Mouse (Mus musculus) lung, embryonic 15.5 days (tissue): ENCODE results near the gene G430095P16Rik. TPM values are rescaled to one million over a fixed set of nuclear protein-coding genes. Genes with fewer than 3 reads are reported as not detected.

Experiments
- ATAC-seq: fragments of 200-750 bp; cut with Nextera tagmentation; 2 replicates; pipeline ENCODE4 v1.8.0; 2017; ENCODE audit warnings: moderate number of reproducible peaks, borderline replicate concordance; ENCODE audit not compliant: low FRiP score, low TSS enrichment; ENCODE audit errors: extremely low read depth
- H3K27ac ChIP-seq: fragments of 300-500 bp; sonication (generic); 2 replicates; pipeline ENCODE4 v1.5.1; 2015; ENCODE audit warnings: moderate library complexity, mild to moderate bottlenecking, inconsistent platforms
- H3K27me3 ChIP-seq: fragments of 300-500 bp; sonication (generic); 2 replicates; pipeline ENCODE4 v1.6.1; 2015; ENCODE audit warnings: inconsistent platforms
- H3K36me3 ChIP-seq: fragments of 300-500 bp; sonication (generic); 2 replicates; pipeline ENCODE4 v1.6.1; 2015; ENCODE audit warnings: inconsistent platforms
- H3K4me1 ChIP-seq: fragments of 300-500 bp; sonication (generic); 2 replicates; pipeline ENCODE4 v1.6.1; 2015; ENCODE audit warnings: inconsistent platforms
- H3K4me2 ChIP-seq: fragments of 300-500 bp; sonication (generic); 2 replicates; pipeline ENCODE4 v1.6.1; 2015; ENCODE audit warnings: inconsistent platforms, mild to moderate bottlenecking, moderate library complexity
- H3K4me3 ChIP-seq: fragments of 300-500 bp; sonication (generic); 2 replicates; pipeline ENCODE4 v1.5.1; 2015; ENCODE audit warnings: mild to moderate bottlenecking, inconsistent platforms
- H3K9ac ChIP-seq: fragments of 300-500 bp; sonication (generic); 2 replicates; pipeline ENCODE4 v1.6.1; 2015; ENCODE audit warnings: inconsistent platforms
- H3K9me3 ChIP-seq: fragments of 300-500 bp; sonication (generic); 2 replicates; pipeline ENCODE4 v1.6.1; 2016; ENCODE audit warnings: inconsistent platforms
- WGBS: fragments of 180-500 bp; shearing (Covaris S2); methylation state at CpG from one replicate; pipeline ENCODE4 v1.1.7; 2015; 5-methylcytosine and 5-hydroxymethylcytosine counted together
- polyA plus RNA-seq: library from polyadenylated mRNA; unstranded; fragments of >200 nt; fragmentation: Nextera tagmentation; extraction: Ambion mirVana; gene quantifications from 2 replicates; pipeline ENCODE4 v1.2.1, GENCODE M21; 2015

G430095P16Rik gene
- polyA plus RNA-seq, 1 experiment from 2014 or later = 3.4 TPM

- Histone ChIP-seq H3K36me3 (peaks cover 34% of the 10 kb centered on the region), H3K9ac (no peak overlapping the region), H3K9me3 (no peaks in the 10 kb centered on the region), H3K4me2 (no peak overlapping the region), H3K27ac (no peak overlapping the region), H3K4me3 (no peak overlapping the region), H3K27me3 (no peaks in the 10 kb centered on the region), H3K4me1 (peaks cover 79% of the 10 kb centered on the region)
- no peak for ATAC-seq
- 90% methylated on average over 14 of the region's 14 CpGs for WGBS
Measured at GRCm38 (mm10) chr8:84768343-84769095, 45.7 kb downstream of the G430095P16Rik start.

- Histone ChIP-seq H3K4me1 (peaks cover 76% of the 10 kb centered on the region), H3K9ac (no peak overlapping the region), H3K36me3 (peaks cover 26% of the 10 kb centered on the region), H3K27me3 (no peaks in the 10 kb centered on the region), H3K4me3 (no peak overlapping the region), H3K4me2 (no peak overlapping the region), H3K9me3 (no peaks in the 10 kb centered on the region), H3K27ac (no peak overlapping the region)
- 90% methylated on average over 8 of the region's 8 CpGs for WGBS
- no peak for ATAC-seq
Measured at GRCm38 (mm10) chr8:84769324-84769723, 46.5 kb downstream of the G430095P16Rik start.

- H3K4me1 ChIP-seq = peaks cover 77% of the 10 kb centered on the region
- H3K27me3 ChIP-seq = no peaks in the 10 kb centered on the region
- peaks cover 25% of the 10 kb centered on the region for H3K36me3 ChIP-seq
- no peak overlapping the region for H3K9ac ChIP-seq
- H3K4me3 ChIP-seq = peak overlapping the region; percentile 6; the same call in 1 of the 2 replicates
- ATAC-seq = no peak
- no peaks in the 10 kb centered on the region for H3K9me3 ChIP-seq
- WGBS = 33% methylated on average over 12 of the region's 12 CpGs
- peak overlapping the region; percentile 89 for H3K27ac ChIP-seq
- H3K4me2 ChIP-seq = peak overlapping the region; percentile 56
Measured at GRCm38 (mm10) chr8:84770100-84770953, 47.5 kb downstream of the G430095P16Rik start.

DNA sequence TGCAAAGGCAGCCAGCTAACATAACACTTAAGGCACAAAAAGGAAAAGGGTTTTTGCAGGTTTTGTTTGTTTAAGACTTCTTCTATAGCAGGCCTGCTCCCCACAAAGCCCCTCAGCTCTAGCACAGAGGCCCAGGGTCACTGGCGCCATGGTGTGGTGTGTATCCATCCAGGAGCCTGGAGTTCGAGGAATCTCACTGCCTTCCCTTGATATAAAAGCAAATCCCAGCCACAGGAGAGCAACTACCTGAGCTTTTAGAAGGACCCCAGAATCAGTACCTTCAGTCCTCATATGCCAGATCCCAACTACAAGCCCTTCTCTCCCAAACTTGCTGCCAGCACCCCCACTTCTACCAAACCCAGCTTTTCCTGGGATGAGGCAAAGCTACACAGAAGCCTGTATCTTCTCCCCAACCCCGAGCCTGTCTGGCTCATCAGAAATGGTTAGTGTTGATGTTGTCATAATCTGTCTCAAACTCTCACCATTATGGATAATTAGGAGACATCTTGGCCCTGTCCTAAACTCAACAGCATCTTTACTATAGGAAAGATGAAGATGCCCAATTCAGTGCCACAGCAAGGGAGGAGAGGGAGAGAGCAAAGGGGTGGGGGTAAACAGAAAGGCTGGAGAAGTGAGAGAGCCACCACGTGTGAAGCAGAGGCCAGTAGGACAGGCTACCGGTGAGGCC lies 48.3 kb downstream of the G430095P16Rik start:
- ATAC-seq = no peak
- peak overlapping the region; percentile 56 for H3K4me2 ChIP-seq
- H3K4me3 ChIP-seq = peak overlapping the region; percentile 12
- no peaks in the 10 kb centered on the region for H3K9me3 ChIP-seq
- 46% methylated on average over 5 of the region's 5 CpGs for WGBS
- peak overlapping the region; percentile 10; the same call in 1 of the 2 replicates for H3K9ac ChIP-seq
- peak overlapping the region; percentile 89 for H3K27ac ChIP-seq
- peaks cover 8% of the 10 kb centered on the region for H3K27me3 ChIP-seq
- H3K36me3 ChIP-seq = peaks cover 25% of the 10 kb centered on the region
- H3K4me1 ChIP-seq = peaks cover 77% of the 10 kb centered on the region

- ATAC-seq = no peak
- H3K27me3 ChIP-seq = peaks cover 13% of the 10 kb centered on the region
- H3K4me3 ChIP-seq = peak overlapping the region; percentile 12
- H3K9me3 ChIP-seq = no peaks in the 10 kb centered on the region
- H3K27ac ChIP-seq = peak overlapping the region; percentile 89
- peaks cover 22% of the 10 kb centered on the region for H3K36me3 ChIP-seq
- WGBS = 13% methylated on average over 32 of the region's 34 CpGs
- H3K4me2 ChIP-seq = peak overlapping the region; percentile 56
- H3K9ac ChIP-seq = peak overlapping the region; percentile 29; the same call in 1 of the 2 replicates
- H3K4me1 ChIP-seq = peaks cover 76% of the 10 kb centered on the region
Measured at GRCm38 (mm10) chr8:84771941-84772378, 49.2 kb downstream of the G430095P16Rik start.

- no peak overlapping the region for H3K27ac ChIP-seq
- H3K9me3 ChIP-seq = no peaks in the 10 kb centered on the region
- WGBS = 8% methylated on average over 3 of the region's 3 CpGs
- peak overlapping the region; percentile 8; the same call in 1 of the 2 replicates for H3K4me3 ChIP-seq
- peak overlapping the region; percentile 56; the same call in 1 of the 2 replicates for H3K4me2 ChIP-seq
- peaks cover 15% of the 10 kb centered on the region; the same call in 1 of the 2 replicates for H3K36me3 ChIP-seq
- ATAC-seq = no peak
- H3K4me1 ChIP-seq = peaks cover 73% of the 10 kb centered on the region
- H3K9ac ChIP-seq = peak overlapping the region; percentile 19; the same call in 1 of the 2 replicates
- H3K27me3 ChIP-seq = peaks cover 13% of the 10 kb centered on the region
Measured at GRCm38 (mm10) chr8:84772628-84773027, 49.8 kb downstream of the G430095P16Rik start.

DNA sequence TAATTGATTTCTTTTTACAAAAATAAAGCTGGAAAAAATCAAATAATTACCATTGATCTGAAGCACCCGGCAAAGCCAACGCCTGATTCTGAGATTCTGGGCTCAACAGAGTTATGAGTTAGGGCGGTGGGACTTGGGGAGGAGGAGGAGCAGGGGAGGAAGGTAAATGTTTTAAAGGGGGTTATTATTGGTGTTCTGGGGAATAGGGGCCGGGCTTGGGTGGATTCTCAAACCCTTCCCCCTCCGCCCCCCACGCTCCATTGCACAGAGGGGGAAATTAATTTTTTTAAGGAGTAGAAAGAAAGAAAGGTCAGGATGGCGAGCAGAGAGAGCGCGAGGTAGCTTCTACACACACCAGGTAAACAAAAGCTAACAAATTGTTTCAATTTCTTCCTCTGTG lies 50.5 kb downstream of the G430095P16Rik start:
- WGBS = 7% methylated on average over 9 of the region's 9 CpGs
- Histone ChIP-seq H3K27me3 (peaks cover 18% of the 10 kb centered on the region), H3K36me3 (peaks cover 11% of the 10 kb centered on the region; the same call in 1 of the 2 replicates)

DNA sequence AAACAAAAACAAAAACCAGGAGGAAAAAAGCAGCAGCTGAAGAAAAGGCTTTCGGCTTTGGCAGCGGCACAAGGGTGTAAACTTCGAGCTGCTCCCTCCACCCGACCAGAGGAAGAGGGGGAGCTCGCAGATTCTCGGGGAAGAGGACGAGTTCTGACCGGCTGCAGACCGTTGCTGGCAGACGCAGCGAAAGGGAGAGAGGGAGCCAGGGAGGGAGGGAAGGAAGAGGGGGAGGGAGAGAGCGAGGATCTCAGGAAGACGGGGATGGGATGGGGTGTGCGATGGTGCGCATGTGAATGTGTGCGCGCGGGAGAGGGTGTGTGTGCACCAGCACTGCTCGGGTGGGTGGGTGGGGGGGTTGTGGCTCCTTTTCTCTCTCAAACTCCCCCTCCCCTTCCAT lies 51.0 kb downstream of the G430095P16Rik start:
- H3K4me3 ChIP-seq = peak overlapping the region; percentile 27
- H3K9me3 ChIP-seq = no peaks in the 10 kb centered on the region
- H3K4me1 ChIP-seq = peaks cover 81% of the 10 kb centered on the region
- H3K9ac ChIP-seq = peak overlapping the region; percentile 4
- H3K36me3 ChIP-seq = peaks cover 6% of the 10 kb centered on the region; the same call in 1 of the 2 replicates
- WGBS = 1% methylated on average over 15 of the region's 19 CpGs
- ATAC-seq = peak; percentile 86
- H3K4me2 ChIP-seq = peak overlapping the region; percentile 56
- peaks cover 22% of the 10 kb centered on the region for H3K27me3 ChIP-seq
- H3K27ac ChIP-seq = peak overlapping the region; percentile 93

More for the DNA sequence above, 50.5 kb downstream of the G430095P16Rik start:
- no peaks in the 10 kb centered on the region for H3K9me3 ChIP-seq
- peak overlapping the region; percentile 56 for H3K4me2 ChIP-seq
- H3K4me3 ChIP-seq = peak overlapping the region; percentile 27
- peak overlapping the region; percentile 4; the same call in 1 of the 2 replicates for H3K9ac ChIP-seq
- H3K27ac ChIP-seq = peak overlapping the region; percentile 93
- H3K4me1 ChIP-seq = peaks cover 76% of the 10 kb centered on the region
- no peak for ATAC-seq

DNA sequence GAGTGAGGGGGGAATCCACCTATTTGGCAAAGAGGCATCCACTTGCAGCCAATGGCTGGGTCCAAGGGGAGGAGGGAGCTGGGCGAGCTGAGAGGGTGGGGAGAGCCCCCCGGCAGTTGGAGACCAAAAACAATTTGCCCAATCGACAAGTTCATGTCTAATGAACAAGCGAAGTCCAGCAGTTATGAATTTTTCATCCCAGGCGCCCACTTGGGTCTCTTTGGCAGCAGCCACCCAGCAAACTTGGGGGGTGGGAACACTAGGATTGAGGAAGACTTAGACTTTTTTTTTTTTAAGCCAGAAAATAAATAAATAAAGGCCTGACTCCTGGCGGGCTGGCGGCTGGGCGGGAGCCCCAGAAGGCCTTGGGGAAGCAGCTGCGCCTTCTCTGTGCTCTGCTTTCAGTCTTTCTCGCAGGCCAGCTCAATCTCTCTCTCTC lies 51.7 kb downstream of the G430095P16Rik start:
- peak overlapping the region; percentile 56 for H3K4me2 ChIP-seq
- peak overlapping the region; percentile 93 for H3K27ac ChIP-seq
- WGBS = 11% methylated on average over 10 of the region's 10 CpGs
- no peak overlapping the region for H3K9ac ChIP-seq
- peaks cover 24% of the 10 kb centered on the region for H3K27me3 ChIP-seq
- H3K36me3 ChIP-seq = peaks cover under 1% of the 10 kb centered on the region; the same call in 1 of the 2 replicates
- no peaks in the 10 kb centered on the region for H3K9me3 ChIP-seq
- peak; percentile 69 for ATAC-seq
- H3K4me1 ChIP-seq = peaks cover 86% of the 10 kb centered on the region
- H3K4me3 ChIP-seq = peak overlapping the region; percentile 23; the same call in 1 of the 2 replicates

GRCm38 (mm10) chr8:84775105-84775591 lies 52.3 kb downstream of the G430095P16Rik start:
- WGBS = 15% methylated on average over 13 of the region's 13 CpGs
- Histone ChIP-seq H3K4me2 (peak overlapping the region; percentile 56), H3K27ac (peak overlapping the region; percentile 93), H3K4me3 (peak overlapping the region; percentile 8; the same call in 1 of the 2 replicates), H3K27me3 (peaks cover 25% of the 10 kb centered on the region), H3K4me1 (peaks cover 86% of the 10 kb centered on the region), H3K9me3 (no peaks in the 10 kb centered on the region), H3K36me3 (no peaks in the 10 kb centered on the region), H3K9ac (peak overlapping the region; percentile 10)
- ATAC-seq = 0 out of 2 replicates have a peak, but pooled peaks have one; percentile 13
